Mouse (Mus musculus): ENCODE data around the gene Trpc1.

Gene Trpc1

GRCm38 (mm10) chr9:95750037-95750511, at the start of gene Trpc1:
Trpc1 (minus strand) TSS chr9:95750375.
- DNase-seq: peak; percentile 86

GRCm38 (mm10) chr9:95796323-95796722, 46.1 kb upstream of the Trpc1 start:
- no peak for DNase-seq

GRCm38 (mm10) chr9:95795844-95796243, 45.7 kb upstream of the Trpc1 start:
- no peak for DNase-seq

GRCm38 (mm10) chr9:95795077-95795784, 45.1 kb upstream of the Trpc1 start:
- no peak for DNase-seq

GRCm38 (mm10) chr9:95793986-95794744, 44.0 kb upstream of the Trpc1 start:
- DNase-seq: no peak

GRCm38 (mm10) chr9:95784888-95785511, 34.8 kb upstream of the Trpc1 start:
- peak; percentile 41 for DNase-seq

GRCm38 (mm10) chr9:95783646-95784293, 33.6 kb upstream of the Trpc1 start:
- DNase-seq: peak; percentile 40

GRCm38 (mm10) chr9:95771671-95772070, 21.5 kb upstream of the Trpc1 start:
- DNase-seq: no peak

GRCm38 (mm10) chr9:95763218-95763617, 13.0 kb upstream of the Trpc1 start:
- no peak for DNase-seq

- DNase-seq: no peak
Measured at GRCm38 (mm10) chr9:95762228-95762627, 12.1 kb upstream of the Trpc1 start.

GRCm38 (mm10) chr9:95761381-95761780, 11.2 kb upstream of the Trpc1 start:
- no peak for DNase-seq

- DNase-seq: no peak
Measured at GRCm38 (mm10) chr9:95750746-95751145, 571 bp upstream of the Trpc1 start.

- peak; percentile 22 for DNase-seq
Measured at GRCm38 (mm10) chr9:95749461-95749928, 680 bp downstream of the Trpc1 start.

- DNase-seq: no peak
Measured at GRCm38 (mm10) chr9:95747298-95747697, 2.9 kb downstream of the Trpc1 start.

- DNase-seq: no peak
Measured at GRCm38 (mm10) chr9:95744845-95745613, 5.1 kb downstream of the Trpc1 start.

- DNase-seq: no peak
Measured at GRCm38 (mm10) chr9:95736238-95736637, 13.9 kb downstream of the Trpc1 start.

- peak; percentile 12 for DNase-seq
Measured at GRCm38 (mm10) chr9:95712574-95712973, 37.6 kb downstream of the Trpc1 start.

- DNase-seq: no peak
Measured at GRCm38 (mm10) chr9:95708943-95709342, 41.2 kb downstream of the Trpc1 start.

GRCm38 (mm10) chr9:95705371-95705770, 44.8 kb downstream of the Trpc1 start:
- DNase-seq: no peak

GRCm38 (mm10) chr9:95704078-95704477, 46.1 kb downstream of the Trpc1 start:
- DNase-seq: peak; percentile 24

- no peak for DNase-seq
Measured at GRCm38 (mm10) chr9:95699273-95699672, 50.9 kb downstream of the Trpc1 start.

- peak; percentile 15 for DNase-seq
Measured at GRCm38 (mm10) chr9:95697808-95698207, 52.4 kb downstream of the Trpc1 start.

All from right cerebral cortex, adult 18-20 months (tissue).